Mouse (Mus musculus) testis, adult 2 months (tissue): ENCODE data around the gene Psma5.

Source experiments
- CTCF ChIP-seq: fragments of 200-500 bp; IDR thresholded peaks from 2 replicates; pipeline ENCODE4 v1.5.1; 2012; ENCODE audit warnings: low read depth, mild to moderate bottlenecking, inconsistent platforms, low read length, moderate library complexity; ENCODE audit not compliant: control insufficient read depth, insufficient read depth, insufficient replicate concordance
- POLR2A ChIP-seq: fragments of 200-500 bp; IDR thresholded peaks from 2 replicates; pipeline ENCODE4 v1.6.1; 2012; ENCODE audit warnings: low read depth, mild to moderate bottlenecking, inconsistent platforms, low read length, moderate library complexity; ENCODE audit not compliant: control insufficient read depth

- TF ChIP-seq CTCF = no peak
- no peak for TF ChIP-seq POLR2A
Measured at GRCm38 (mm10) chr3:108313138-108313537, 56.4 kb downstream of the Psma5 start.
